Mouse (Mus musculus) CH12.LX (cell line): ENCODE results near the gene Yy1. TPM values are rescaled to one million over a fixed set of nuclear protein-coding genes. Genes with fewer than 3 reads are reported as not detected.

Source experiments
- DNase-seq: peaks from one replicate; pipeline ENCODE4 v3.0.0-alpha.2; 2013; ENCODE audit errors: extremely low read depth
- H3K27ac ChIP-seq: 2 replicates; pipeline ENCODE4 v1.5.1; 2012; ENCODE audit warnings: low read depth, mild to moderate bottlenecking, control low read depth, moderate library complexity; ENCODE audit not compliant: insufficient read depth
- H3K27me3 ChIP-seq: replicated peaks from 2 replicates; pipeline ENCODE3; 2012; ENCODE audit warnings: inconsistent platforms
- H3K36me3 ChIP-seq, 2 experiments: replicated peaks in 1 of 2; 2 replicates each; pipeline versions ENCODE3 to v1.6.1; 2012; ENCODE audit warnings: inconsistent platforms in 1 of 2, low read length in 1 of 2, mild to moderate bottlenecking in 1 of 2, mixed read lengths in 1 of 2, moderate library complexity in 1 of 2; ENCODE audit not compliant: control insufficient read depth in 1 of 2, insufficient read depth in 1 of 2
- H3K4me1 ChIP-seq, 2 experiments: 2 replicates each; pipeline ENCODE4 v1.6.1; 2012; ENCODE audit warnings: inconsistent platforms in 1 of 2, moderate library complexity in 1 of 2; ENCODE audit not compliant: insufficient read depth in 2 of 2, control insufficient read depth in 1 of 2
- H3K4me2 ChIP-seq: 2 replicates; pipeline ENCODE4 v1.6.1; 2012; ENCODE audit warnings: low read depth, mild to moderate bottlenecking, control low read depth; ENCODE audit not compliant: poor library complexity, insufficient read depth, severe bottlenecking
- H3K4me3 ChIP-seq, 3 experiments: fragments of 150-350 bp in 1 of 3; sonication (generic) in 1 of 3; replicated peaks in 1 of 3; 2 replicates each; pipeline versions ENCODE3 to v1.5.1; 2011 to 2012; ENCODE audit warnings: low read depth in 2 of 3, low read length in 2 of 3, mild to moderate bottlenecking in 2 of 3, moderate library complexity in 2 of 3, control low read depth in 1 of 3, improper control_type of control experiment in 1 of 3, inconsistent platforms in 1 of 3, mixed read lengths in 1 of 3; ENCODE audit not compliant: poor library complexity in 1 of 3
- H3K79me2 ChIP-seq: replicated peaks from 2 replicates; pipeline ENCODE4 v1.6.1; 2012; ENCODE audit warnings: mild to moderate bottlenecking, moderate library complexity; ENCODE audit not compliant: control insufficient read depth, poor library complexity, insufficient read depth, severe bottlenecking; ENCODE audit errors: extremely low read depth
- H3K9ac ChIP-seq: 2 replicates; pipeline ENCODE4 v1.6.1; 2012; ENCODE audit warnings: low read depth, mild to moderate bottlenecking, control low read depth, moderate library complexity; ENCODE audit not compliant: insufficient read depth
- H3K9me3 ChIP-seq: replicated peaks from 2 replicates; pipeline ENCODE3; 2012; ENCODE audit warnings: low read length, inconsistent platforms, mixed read lengths
- BHLHE40 ChIP-seq: IDR thresholded peaks from 2 replicates; pipeline ENCODE4 v1.6.1; 2011; ENCODE audit warnings: mild to moderate bottlenecking, low read depth, low read length, improper control_type of control experiment
- CTCF ChIP-seq, 2 experiments: IDR thresholded peaks in 1 of 2; conservative IDR thresholded peaks in 1 of 2; 2 replicates each; pipeline ENCODE4 v1.5.1; 2011 to 2012; ENCODE audit warnings: low read depth in 2 of 2, low read length in 2 of 2, improper control_type of control experiment in 1 of 2, inconsistent platforms in 1 of 2, mild to moderate bottlenecking in 1 of 2, moderate library complexity in 1 of 2
- ELF1 ChIP-seq: IDR thresholded peaks from 2 replicates; pipeline ENCODE4 v1.6.1; 2014; ENCODE audit warnings: low read depth, mild to moderate bottlenecking, inconsistent platforms, low read length, improper control_type of control experiment
- IRF4 ChIP-seq: IDR thresholded peaks from 2 replicates; pipeline ENCODE4 v1.6.1; 2014; ENCODE audit warnings: low read depth, mild to moderate bottlenecking, inconsistent platforms, low read length, improper control_type of control experiment
- JUND ChIP-seq: conservative IDR thresholded peaks from 2 replicates; pipeline ENCODE4 v1.6.1; 2011; ENCODE audit warnings: low read depth, low read length, improper control_type of control experiment
- KAT2A ChIP-seq: IDR thresholded peaks from 2 replicates; pipeline ENCODE4 v1.6.1; 2012; ENCODE audit warnings: low read length, improper control_type of control experiment, inconsistent platforms; ENCODE audit not compliant: insufficient replicate concordance
- MAZ ChIP-seq: IDR thresholded peaks from 2 replicates; pipeline ENCODE4 v1.6.1; 2012; ENCODE audit warnings: low read depth, mild to moderate bottlenecking, inconsistent platforms, low read length, improper control_type of control experiment, moderate library complexity
- MYC ChIP-seq: IDR thresholded peaks from 2 replicates; pipeline ENCODE4 v1.6.1; 2011; ENCODE audit warnings: low read depth, mild to moderate bottlenecking, improper control_type of control experiment, low read length
- NELFE ChIP-seq: IDR thresholded peaks from 2 replicates; pipeline ENCODE4 v1.6.1; 2011; ENCODE audit warnings: low read depth, low read length, improper control_type of control experiment
- NRF1 ChIP-seq: IDR thresholded peaks from 2 replicates; pipeline ENCODE4 v1.6.1; 2014; ENCODE audit warnings: low read depth, mild to moderate bottlenecking, inconsistent platforms, low read length, improper control_type of control experiment, moderate library complexity
- SIN3A ChIP-seq: IDR thresholded peaks from 2 replicates; pipeline ENCODE4 v1.6.1; 2012; ENCODE audit warnings: low read length, improper control_type of control experiment, inconsistent platforms
- TCF12 ChIP-seq: IDR thresholded peaks from 2 replicates; pipeline ENCODE4 v1.6.1; 2014; ENCODE audit warnings: low read depth, mild to moderate bottlenecking, inconsistent platforms, low read length, improper control_type of control experiment
- USF2 ChIP-seq: conservative IDR thresholded peaks from 2 replicates; pipeline ENCODE4 v1.6.1; 2011; ENCODE audit warnings: low read depth, low read length, improper control_type of control experiment
- ZC3H11A ChIP-seq: IDR thresholded peaks from 2 replicates; pipeline ENCODE4 v1.6.1; 2012; ENCODE audit warnings: low read depth, mild to moderate bottlenecking, inconsistent platforms, low read length, improper control_type of control experiment
- ZMIZ1 ChIP-seq: IDR thresholded peaks from 2 replicates; pipeline ENCODE4 v1.6.1; 2012; ENCODE audit warnings: low read depth, mild to moderate bottlenecking, inconsistent platforms, low read length, improper control_type of control experiment
- dilution Hi-C: fragments of 300-500 bp; cut with MboI; formaldehyde crosslinking; loops from 2 replicates; pipeline ENCODE4 v1.14.3; 2020; ENCODE audit warnings: low sequenced_read_pairs; ENCODE audit not compliant: extremely low pct_unique_long_range_greater_than_20kb, extremely low pct_ligation_motif_present
- in situ Hi-C: fragments of 300-500 bp; cut with MboI; formaldehyde crosslinking; loops from 3 replicates; pipeline ENCODE4 v1.14.3; 2019; ENCODE audit warnings: low sequenced_read_pairs, low pct_ligation_motif_present, low pct_unique_long_range_greater_than_20kb, mixed read lengths
- polyA plus RNA-seq: library from polyadenylated mRNA; unstranded; fragments of >175 nt; gene quantifications from 2 replicates; pipeline ENCODE4 v1.2.1, GENCODE M21; 2012; ENCODE audit warnings: low read depth; ENCODE audit not compliant: insufficient read length
- total RNA-seq, 2 experiments: library from RNA; depleted of rRNA; stranded (reverse); fragments of 300-350 nt in 1 of 2; fragments of >200 nt in 1 of 2; gene quantifications; 2 replicates each; pipeline ENCODE4 v1.2.3; 2012 to 2014

The Yy1 gene
- total and polyA plus RNA-seq, 3 experiments, result 30.8 to 56.8 (median 51.7) TPM

- TF ChIP-seq KAT2A (no peak), NELFE (no peak), ELF1 (no peak), JUND (no peak), CTCF (conservative IDR thresholded peaks at IDR 0.05 in 1 of 2, IDR thresholded peaks at IDR 0.05 in 1 of 2; ENCODE audit: low read depth in 2 of 2, low read length in 2 of 2) (no peak), MYC (no peak), TCF12 (no peak), ZMIZ1 (no peak), ZC3H11A (no peak), USF2 (no peak), NRF1 (no peak), SIN3A (no peak), MAZ (no peak)
- Histone ChIP-seq H3K4me2 (no peak overlapping the region), H3K4me3 (no peak overlapping the region), H3K27ac (no peak overlapping the region), H3K9ac (no peak overlapping the region), H3K36me3 (peaks cover 42 to 98% of the 10 kb centered on the region in 2 experiments), H3K9me3 (no peaks in the 10 kb centered on the region), H3K79me2 (peaks cover 91% of the 10 kb centered on the region), H3K27me3 (no peaks in the 10 kb centered on the region), H3K4me1 (peaks cover 0 to 19% of the 10 kb centered on the region in 2 experiments; a peak in 2 of 4 replicates)
- no peak for DNase-seq
- dilution Hi-C loops (no loop called here), in situ Hi-C loops (no loop called here)
These were observed 17.5 kb downstream of the Yy1 start for GRCm38 (mm10) chr12:108810309-108810708.

DNA sequence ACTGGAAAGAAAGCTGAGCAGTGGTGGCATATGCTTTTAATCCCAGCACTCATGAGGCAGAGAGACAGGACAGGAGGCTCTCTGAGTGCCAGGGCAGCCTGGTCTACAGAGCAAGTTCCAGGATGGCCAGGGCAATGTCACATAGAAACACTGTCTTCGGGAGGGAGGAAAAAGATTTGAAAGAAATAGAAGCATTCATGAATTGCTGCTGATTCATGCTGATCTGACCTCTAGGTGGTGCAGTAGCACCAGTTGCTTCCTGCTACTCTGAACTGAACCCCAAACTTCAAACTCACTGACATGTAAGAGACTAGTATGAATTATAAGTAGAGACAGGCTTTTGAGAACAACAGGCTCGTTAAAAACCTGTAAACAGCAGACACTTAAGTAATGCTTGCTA is 18.4 kb downstream of the Yy1 start:
- no peaks in the 10 kb centered on the region for H3K27me3 ChIP-seq
- H3K79me2 ChIP-seq, result peaks cover 86% of the 10 kb centered on the region
- no peak overlapping the region for H3K4me2 ChIP-seq
- in situ Hi-C loops, result no loop called here
- peaks cover 45 to 94% of the 10 kb centered on the region in 2 experiments for H3K36me3 ChIP-seq
- peaks cover 0 to 15% of the 10 kb centered on the region in 2 experiments; a peak in 2 of 4 replicates for H3K4me1 ChIP-seq
- no peak for TF ChIP-seq IRF4
- no peak for TF ChIP-seq USF2
- 0 out of 4 replicates have a peak, but pooled peaks of 1 of the 2 experiments have one; percentile 16 for TF ChIP-seq CTCF (conservative IDR thresholded peaks at IDR 0.05 in 1 of 2, IDR thresholded peaks at IDR 0.05 in 1 of 2; ENCODE audit: low read depth in 2 of 2, low read length in 2 of 2)
- TF ChIP-seq BHLHE40, result no peak
- no peak overlapping the region for H3K27ac ChIP-seq
- H3K9me3 ChIP-seq, result no peaks in the 10 kb centered on the region
- dilution Hi-C loops, result no loop called here
- no peak for DNase-seq
- no peak overlapping the region for H3K4me3 ChIP-seq
- H3K9ac ChIP-seq, result no peak overlapping the region
